Mouse (Mus musculus): ENCODE data around the gene Chd4.

GRCm38 (mm10) chr6:125170194-125170593, 74.4 kb downstream of the Chd4 start:
- TF ChIP-seq CTCF (IDR thresholded peaks at IDR 0.05; ENCODE audit: insufficient read depth, low read length) (no peak), POLR2A (IDR thresholded peaks at IDR 0.05; ENCODE audit: borderline replicate concordance, extremely low read depth, low read depth, low read length) (no peak)
